Mouse (Mus musculus): ENCODE measurements around the gene Shkbp1.
A peak's percentile ranks its signal among the peaks of the same experiment; 100 is the strongest.

Shkbp1 gene

DNA sequence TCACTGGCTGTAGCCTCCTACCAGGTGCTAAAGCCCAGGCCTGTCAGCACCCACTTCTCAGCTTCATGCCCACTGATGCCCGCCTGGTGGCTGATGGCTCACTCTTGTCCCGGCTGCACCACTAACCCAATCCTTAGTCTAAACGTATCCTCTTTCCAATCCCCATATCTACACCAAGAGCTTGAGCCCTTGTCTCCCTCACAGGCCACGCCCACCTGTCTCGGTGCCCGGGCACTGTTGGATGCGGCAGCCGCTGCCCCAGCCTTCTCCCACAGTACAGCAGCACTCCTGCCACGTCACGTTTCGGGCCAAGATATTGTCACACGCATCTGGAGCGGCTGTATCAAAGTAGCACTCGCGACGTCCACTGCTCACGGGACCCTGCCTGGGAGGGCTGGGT lies 45.5 kb downstream of the Shkbp1 start:
- no peak for DNase-seq (ENCODE audit: low spot score)

DNA sequence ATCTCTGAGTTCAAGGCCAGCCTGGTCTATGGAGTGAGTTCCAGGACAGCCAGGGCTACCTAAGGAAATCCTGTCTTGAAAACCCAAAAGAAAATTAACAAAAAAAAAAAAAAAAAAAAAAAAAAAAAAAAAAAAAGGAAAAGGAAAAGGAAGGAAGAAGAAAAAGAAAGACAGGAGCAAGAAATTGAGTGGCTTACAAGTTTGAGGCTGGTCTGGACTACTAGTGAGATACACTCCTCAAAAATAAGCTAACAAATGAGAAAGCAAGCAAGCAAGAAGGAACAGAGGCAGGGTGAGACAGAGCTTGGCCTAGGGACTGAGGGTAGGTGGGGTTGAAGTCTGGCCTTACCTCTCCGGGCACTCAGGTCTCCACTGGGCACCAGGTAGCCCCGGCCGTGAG lies 46.0 kb downstream of the Shkbp1 start:
- no peak for DNase-seq (ENCODE audit: low spot score)

DNA sequence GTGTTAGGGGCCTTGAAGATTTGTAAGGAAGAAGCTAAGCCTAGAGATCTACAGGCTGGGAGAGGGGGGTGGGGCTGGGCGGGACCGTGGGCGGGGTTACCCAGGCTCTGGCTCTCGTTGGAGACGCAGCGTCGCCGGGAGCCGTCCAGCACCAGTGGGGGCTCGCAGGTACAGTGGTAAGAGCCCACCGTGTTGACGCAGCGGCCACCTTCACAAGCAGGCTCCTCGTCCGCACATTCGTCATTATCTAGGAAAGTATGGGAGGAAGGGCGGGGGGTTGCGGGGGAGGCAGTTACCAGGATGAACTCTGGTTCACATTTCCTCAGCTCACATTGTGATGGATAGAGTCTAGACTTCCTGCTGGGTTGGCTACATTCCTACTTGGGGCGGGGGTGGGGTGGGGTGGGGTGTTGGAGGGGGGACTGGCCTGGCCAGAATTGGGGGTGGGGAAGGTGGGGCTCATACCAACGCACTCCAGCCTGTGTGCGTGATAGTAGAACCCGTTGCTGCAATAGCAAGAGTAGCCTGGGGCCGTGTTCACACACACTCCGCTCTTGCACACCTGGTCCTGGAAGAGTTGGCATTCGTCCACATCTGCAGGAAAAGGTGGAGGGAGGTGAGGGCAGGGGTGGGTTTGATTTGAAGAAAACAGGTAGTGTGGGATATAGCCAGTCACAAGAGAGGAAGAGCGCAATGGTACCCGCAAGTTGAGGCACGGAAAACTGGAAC lies 46.8 kb downstream of the Shkbp1 start:
- peak; percentile 50 for DNase-seq (ENCODE audit: low spot score)

DNA sequence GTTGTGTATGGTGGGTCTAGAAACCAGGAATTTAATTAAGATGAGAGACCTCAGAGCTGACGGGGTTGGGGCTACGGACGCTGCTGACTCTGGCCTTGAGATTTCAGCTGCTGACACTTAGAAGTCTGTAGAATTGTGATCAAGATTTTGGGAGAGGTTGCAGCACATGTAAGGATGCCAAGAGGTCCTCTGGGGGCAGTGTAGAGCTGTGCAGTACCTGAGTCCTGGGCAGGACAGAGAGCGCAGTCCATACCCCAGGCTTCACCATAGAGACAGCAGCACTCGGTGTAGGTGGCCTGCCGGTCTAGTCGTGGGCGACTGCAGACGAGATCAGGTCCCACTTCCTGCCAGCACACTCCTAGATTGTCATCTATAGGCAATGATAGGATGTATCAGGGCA lies 48.3 kb downstream of the Shkbp1 start:
- DNase-seq (ENCODE audit: low spot score), result no peak

DNA sequence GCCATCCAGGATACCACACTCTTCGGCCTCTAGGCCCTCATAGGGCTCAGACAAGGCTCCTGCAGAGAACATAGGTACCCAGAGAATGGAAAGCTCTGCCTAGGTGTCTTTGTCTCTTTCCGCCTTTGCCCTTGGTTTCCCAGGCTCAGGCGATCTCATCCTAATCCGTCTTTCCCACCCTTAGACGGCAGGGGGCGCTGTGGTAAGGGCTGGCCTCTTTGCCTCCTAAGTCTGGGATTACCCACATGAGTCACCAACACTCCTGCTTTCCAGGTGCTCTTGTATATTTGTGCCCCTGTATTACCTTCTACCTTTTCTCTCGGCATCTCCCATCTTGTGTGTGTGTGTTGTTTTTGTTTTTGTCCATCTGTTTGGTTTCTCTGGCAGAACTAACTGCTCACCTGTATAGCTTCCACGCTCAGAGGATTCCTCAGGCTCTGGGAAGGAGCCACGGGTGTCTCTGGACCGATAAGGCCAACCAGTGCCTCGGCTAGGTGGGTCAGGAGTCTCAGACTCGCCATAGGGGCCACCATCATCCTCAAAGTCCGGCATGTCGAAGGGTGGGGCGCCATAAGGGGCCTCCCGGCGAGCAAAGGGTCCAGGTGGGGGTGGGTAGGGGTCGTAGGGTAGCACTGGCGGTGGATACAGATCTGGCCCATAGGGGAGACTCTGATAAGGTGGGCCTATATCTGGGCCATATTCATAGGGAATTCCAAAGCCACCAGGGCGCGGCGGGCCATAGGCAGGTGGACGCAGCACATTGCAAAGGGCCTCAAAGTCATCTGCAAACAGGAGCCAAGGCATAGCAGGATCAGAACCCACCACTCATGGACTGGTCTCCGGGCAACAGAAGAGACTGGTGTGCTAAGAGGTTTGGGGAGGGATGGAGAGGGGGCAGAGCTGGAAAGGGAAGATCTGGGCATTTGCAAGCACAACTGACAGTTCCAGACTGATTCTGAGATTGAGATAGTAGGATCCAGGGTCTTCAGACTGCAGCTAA lies 49.4 kb downstream of the Shkbp1 start:
- peak; percentile 53 for DNase-seq (ENCODE audit: low spot score)

DNA sequence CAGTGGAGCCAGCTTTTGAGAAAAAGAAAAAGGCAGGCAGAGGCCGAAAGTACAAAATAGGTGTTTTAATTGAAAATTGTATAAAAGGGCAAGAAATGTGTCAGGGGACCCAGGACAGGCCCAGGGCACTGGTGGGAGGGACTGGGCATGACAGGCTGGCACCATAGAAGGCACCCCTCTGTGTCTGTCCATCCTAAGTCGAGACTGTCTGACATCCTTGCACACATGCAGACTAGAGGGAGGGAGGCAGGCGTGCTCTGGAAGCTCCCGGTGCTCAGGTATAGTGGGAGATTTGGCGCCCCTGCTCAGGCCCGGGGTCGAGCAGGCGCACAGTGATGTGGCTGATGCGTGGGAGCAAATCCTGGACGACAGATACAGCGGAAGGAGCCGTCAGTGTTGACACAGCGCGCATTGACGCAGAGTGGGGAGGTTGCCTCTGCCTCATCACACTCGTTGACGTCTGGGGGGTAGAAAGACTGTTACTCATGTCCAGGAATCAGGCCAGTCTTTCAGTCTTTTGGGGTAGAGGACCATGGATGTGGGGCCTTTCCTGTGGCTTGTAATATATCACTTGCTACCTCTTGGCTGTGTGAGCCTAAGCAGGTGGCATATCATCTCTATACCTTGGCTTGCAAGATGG lies 50.6 kb downstream of the Shkbp1 start:
- DNase-seq (ENCODE audit: low spot score), result no peak

DNA sequence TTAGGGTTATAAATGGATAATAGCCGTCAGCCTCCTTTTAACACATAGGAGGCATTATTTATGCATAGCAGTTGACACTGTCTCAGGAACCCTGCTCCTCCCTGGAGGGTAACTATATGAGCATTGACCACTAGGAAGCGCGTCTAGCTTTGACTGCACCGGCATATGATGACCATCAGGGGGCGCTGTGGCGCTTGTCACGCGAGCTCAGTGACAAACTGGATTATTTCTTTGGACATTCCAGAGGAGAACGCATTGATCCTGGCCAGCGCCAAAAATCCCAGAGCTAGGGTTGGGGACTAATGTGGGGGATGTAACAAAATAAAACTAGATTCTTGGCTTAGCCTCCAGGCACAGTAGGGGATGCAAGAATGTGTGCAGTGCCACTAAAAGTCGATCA lies 53.6 kb downstream of the Shkbp1 start:
- peak; percentile 85 for DNase-seq (ENCODE audit: low spot score)

DNA sequence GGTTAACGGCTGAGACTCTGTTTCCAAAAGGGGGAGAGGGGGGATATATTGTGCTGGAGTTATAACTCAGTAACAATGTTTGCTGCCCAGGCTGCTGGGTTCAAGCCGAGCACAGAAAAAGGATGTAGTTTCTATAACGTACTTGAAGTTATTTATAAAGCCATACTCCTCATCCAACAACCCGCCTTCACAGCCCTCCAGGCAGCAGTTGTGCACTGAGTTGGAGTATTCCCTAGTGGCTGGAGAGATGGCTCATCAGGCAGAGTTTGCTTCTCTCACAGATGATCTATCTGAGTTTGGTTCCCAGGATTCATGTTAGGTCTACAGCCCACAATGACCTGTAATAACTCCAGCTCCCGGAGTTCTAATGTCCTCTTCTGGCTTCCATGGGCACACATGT lies 55.0 kb downstream of the Shkbp1 start:
- no peak for DNase-seq (ENCODE audit: low spot score)

DNA sequence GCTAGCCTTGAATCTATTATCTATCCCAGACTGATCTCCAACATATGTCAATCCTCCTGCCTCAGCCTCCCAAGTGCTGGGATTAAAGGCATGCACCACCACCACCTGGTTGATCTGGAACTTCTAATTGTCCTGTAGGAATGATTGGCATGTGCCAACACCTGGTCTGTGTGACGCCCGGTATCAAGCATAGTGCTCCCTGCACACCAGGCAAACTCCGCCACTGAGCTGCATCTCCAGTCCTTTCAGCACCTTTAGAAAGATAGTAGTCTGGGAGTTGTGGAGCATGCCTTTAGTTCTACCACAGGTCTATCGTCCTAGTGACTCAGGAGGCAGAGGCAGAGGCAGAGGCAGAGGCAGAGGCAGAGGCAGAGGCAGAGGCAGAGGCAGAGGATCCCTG lies 55.5 kb downstream of the Shkbp1 start:
- DNase-seq (ENCODE audit: low spot score), result no peak

DNA sequence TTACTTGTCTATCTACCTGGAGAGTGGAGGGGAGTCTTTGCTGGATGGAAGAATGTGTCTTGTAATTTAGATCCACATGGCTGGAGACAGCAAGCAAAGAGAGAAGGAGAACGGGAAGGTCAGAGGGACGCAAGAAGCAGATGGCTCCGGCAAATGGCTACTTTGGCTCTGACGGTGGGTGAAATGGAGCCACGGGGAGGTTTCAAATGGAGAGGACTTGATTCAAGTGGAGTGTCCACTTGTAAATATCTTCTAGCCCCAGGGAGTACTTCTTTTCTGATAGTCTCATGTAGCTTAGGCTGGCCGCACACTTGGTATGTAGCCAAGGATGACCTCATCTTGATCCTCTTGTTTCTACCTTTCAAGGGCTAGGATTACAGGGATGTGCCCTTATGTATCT lies 57.0 kb downstream of the Shkbp1 start:
- DNase-seq (ENCODE audit: low spot score), result no peak

DNA sequence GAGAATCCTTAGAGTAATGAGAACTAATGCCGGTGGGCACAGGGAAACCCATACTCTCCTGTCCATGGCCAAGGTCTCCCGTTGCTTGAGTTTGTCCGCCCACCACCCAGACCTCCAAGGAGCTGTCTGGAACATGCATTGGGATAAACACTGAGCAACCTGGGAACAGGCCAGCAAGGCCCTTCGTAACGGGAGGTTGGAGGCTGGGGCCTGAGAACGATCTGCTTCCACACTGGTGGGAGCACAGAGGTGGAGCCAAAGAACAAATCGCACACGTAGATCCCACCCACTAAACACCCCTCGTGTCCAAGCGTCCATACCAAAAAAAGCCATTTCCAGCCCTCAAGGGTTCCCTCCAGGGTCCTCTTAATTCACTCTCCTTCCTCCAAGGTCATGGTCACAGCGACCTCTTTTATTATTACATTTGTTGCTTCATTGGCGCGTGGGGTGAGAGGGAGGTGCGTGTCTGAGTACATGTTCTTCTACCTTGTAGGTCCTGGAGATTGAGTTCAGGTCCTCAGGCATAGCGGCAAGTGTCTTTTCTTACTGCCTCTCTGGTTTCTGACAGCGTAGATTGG lies 57.7 kb downstream of the Shkbp1 start:
- DNase-seq (ENCODE audit: low spot score), result no peak

DNA sequence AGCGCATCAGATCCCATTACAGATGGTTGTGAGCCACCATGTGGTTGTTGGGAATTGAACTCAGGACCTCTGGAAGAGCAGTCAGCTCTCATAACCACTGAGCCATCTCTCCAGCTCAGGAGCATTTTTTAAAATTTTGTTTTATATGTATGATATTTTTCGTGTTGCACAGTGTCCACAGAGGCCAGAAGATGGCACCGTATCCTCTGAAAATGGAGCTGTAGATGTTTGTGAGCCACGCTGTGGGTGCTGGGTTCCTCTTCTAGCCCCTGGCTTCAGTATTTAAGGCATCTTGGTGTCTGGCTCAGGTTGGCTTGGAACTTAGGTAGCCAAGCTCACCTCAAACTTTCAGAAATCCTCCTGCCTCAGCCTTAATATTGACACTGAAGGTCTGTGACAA lies 59.3 kb downstream of the Shkbp1 start:
- DNase-seq (ENCODE audit: low spot score), result no peak

DNA sequence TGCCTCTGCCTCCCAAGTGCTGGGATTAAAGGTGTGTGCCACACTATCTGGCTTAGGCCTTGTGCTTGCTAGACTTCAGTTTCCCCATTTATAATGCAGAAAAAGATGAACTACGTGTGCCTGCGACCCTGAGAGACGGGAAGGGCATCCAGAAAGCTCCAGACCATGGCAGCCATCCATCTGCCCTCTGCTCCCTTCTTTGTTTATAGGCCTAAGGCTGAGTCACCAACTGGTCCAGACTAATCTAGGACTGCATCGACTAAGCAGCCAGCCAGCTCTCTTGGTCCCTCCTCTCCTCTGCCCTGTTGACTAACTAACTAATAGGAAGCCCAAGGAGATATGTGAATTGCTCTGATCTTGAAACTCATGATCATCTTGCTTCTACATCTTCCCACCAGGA lies 59.9 kb downstream of the Shkbp1 start:
- DNase-seq (ENCODE audit: low spot score), result no peak

Data from embryo, embryonic 10.5 days (tissue).